Comparison of ENCODE assay signal across 10 mouse cellular contexts in genomic region chr3:150435199-150435598, GRCm38 (mm10).
DNase-seq lines count a peak whose midpoint lies in the region; ATAC-seq lines count a peak whose summit lies in the region.
"Had no signal": no experiment of that assay in that cellular context is flagged by ENCODE, and none has a peak within 500 bp of the region (broad histone marks: within the 10 kb centered on the region; RNA-seq: fewer than 3 reads in every experiment).

No protein-coding gene starts in this region.

- no peaks in the 10 kb centered on the region for H3K4me1 ChIP-seq in hindbrain, embryonic 14.5 days (replicated peaks; ENCODE audit: control insufficient read depth, insufficient read depth, low read length)
- no peaks in the 10 kb centered on the region for H3K4me1 ChIP-seq in hindbrain, embryonic 12.5 days
- no peaks in the 10 kb centered on the region for H3K4me1 ChIP-seq in neural tube, embryonic 13.5 days (replicated peaks)
- H3K4me1 ChIP-seq in forebrain, embryonic 16.5 days (replicated peaks; ENCODE audit: control insufficient read depth, insufficient read depth, low read length), result no peaks in the 10 kb centered on the region
- H3K4me1 ChIP-seq: neural tube, embryonic 12.5 days had no signal

- H3K9me3 ChIP-seq in hindbrain, embryonic 14.5 days (ENCODE audit: control insufficient read depth, low read length), result no peaks in the 10 kb centered on the region
- no peaks in the 10 kb centered on the region for H3K9me3 ChIP-seq in hindbrain, embryonic 12.5 days (replicated peaks)
- no peaks in the 10 kb centered on the region for H3K9me3 ChIP-seq in neural tube, embryonic 13.5 days
- H3K9me3 ChIP-seq in forebrain, embryonic 16.5 days (ENCODE audit: control insufficient read depth, low read length), result no peaks in the 10 kb centered on the region
- H3K9me3 ChIP-seq: neural tube, embryonic 12.5 days had no signal

- H3K27me3 ChIP-seq in hindbrain, embryonic 14.5 days (ENCODE audit: control insufficient read depth, insufficient read depth, low read length), result no peaks in the 10 kb centered on the region
- H3K27me3 ChIP-seq in hindbrain, embryonic 12.5 days, result no peaks in the 10 kb centered on the region
- H3K27me3 ChIP-seq in neural tube, embryonic 13.5 days, result no peaks in the 10 kb centered on the region
- H3K27me3 ChIP-seq in forebrain, embryonic 16.5 days (replicated peaks; ENCODE audit: control insufficient read depth, insufficient read depth, low read length), result no peaks in the 10 kb centered on the region
- H3K27me3 ChIP-seq: neural tube, embryonic 12.5 days had no signal

- no peak overlapping the region for H3K4me2 ChIP-seq in hindbrain, embryonic 14.5 days (replicated peaks)
- no peak overlapping the region for H3K4me2 ChIP-seq in hindbrain, embryonic 12.5 days (replicated peaks)
- no peak overlapping the region for H3K4me2 ChIP-seq in neural tube, embryonic 13.5 days
- H3K4me2 ChIP-seq in forebrain, embryonic 16.5 days (ENCODE audit: low read length), result no peak overlapping the region
- H3K4me2 ChIP-seq: neural tube, embryonic 12.5 days had no signal

- H3K36me3 ChIP-seq in hindbrain, embryonic 14.5 days (replicated peaks; ENCODE audit: control insufficient read depth, insufficient read depth), result no peaks in the 10 kb centered on the region
- H3K36me3 ChIP-seq in hindbrain, embryonic 12.5 days, result no peaks in the 10 kb centered on the region
- H3K36me3 ChIP-seq in neural tube, embryonic 13.5 days, result no peaks in the 10 kb centered on the region
- H3K36me3 ChIP-seq in forebrain, embryonic 16.5 days (ENCODE audit: control insufficient read depth, insufficient read depth), result no peaks in the 10 kb centered on the region
- H3K36me3 ChIP-seq: neural tube, embryonic 12.5 days had no signal

- no peak for ATAC-seq in hindbrain, embryonic 14.5 days (ENCODE audit: low FRiP score)
- ATAC-seq in hindbrain, embryonic 12.5 days (ENCODE audit: low FRiP score), result no peak
- peak; percentile 59; the same call in 1 of the 2 replicates for ATAC-seq in neural tube, embryonic 13.5 days (ENCODE audit: low read depth)
- ATAC-seq in forebrain, embryonic 16.5 days, result peak; percentile 67; the same call in 1 of the 2 replicates
- no peak for ATAC-seq in cerebellum, adult (ENCODE audit: insufficient number of reproducible peaks, low FRiP score, low TSS enrichment)
- ATAC-seq in activated CD4-positive, CD25-positive, alpha-beta regulatory T cell, adult 4 months, result no peak

- H3K9ac ChIP-seq in hindbrain, embryonic 14.5 days, result no peak overlapping the region
- no peak overlapping the region for H3K9ac ChIP-seq in hindbrain, embryonic 12.5 days
- no peak overlapping the region for H3K9ac ChIP-seq in neural tube, embryonic 13.5 days
- no peak overlapping the region for H3K9ac ChIP-seq in forebrain, embryonic 16.5 days (replicated peaks; ENCODE audit: low read depth, low read length)
- H3K9ac ChIP-seq: neural tube, embryonic 12.5 days had no signal

- no peak overlapping the region for H3K27ac ChIP-seq in hindbrain, embryonic 14.5 days
- H3K27ac ChIP-seq in hindbrain, embryonic 12.5 days, result no peak overlapping the region
- H3K27ac ChIP-seq in neural tube, embryonic 13.5 days (replicated peaks), result no peak overlapping the region
- H3K27ac ChIP-seq in forebrain, embryonic 16.5 days (ENCODE audit: low read length), result no peak overlapping the region
- H3K27ac ChIP-seq: neural tube, embryonic 12.5 days had no signal

- no peak overlapping the region for H3K4me3 ChIP-seq in hindbrain, embryonic 14.5 days (replicated peaks; ENCODE audit: low read length)
- H3K4me3 ChIP-seq in hindbrain, embryonic 12.5 days, result no peak overlapping the region
- no peak overlapping the region for H3K4me3 ChIP-seq in neural tube, embryonic 13.5 days
- H3K4me3 ChIP-seq in forebrain, embryonic 16.5 days (replicated peaks; ENCODE audit: low read length), result no peak overlapping the region
- H3K4me3 ChIP-seq: neural tube, embryonic 12.5 days had no signal

- peak; percentile 74 for DNase-seq in hindbrain, embryonic 14.5 days (ENCODE audit: low spot score)
- DNase-seq in neural tube, embryonic 10.5 days (ENCODE audit: extremely low spot score, low spot score), result no peak
- DNase-seq in right cerebral cortex, postnatal 10 days (ENCODE audit: low spot score in 2 of 2), result peak; percentile 28 to 36
- DNase-seq: cerebellum, adult 8-10 months had no signal

- 84% methylated on average over 1 of the region's 1 CpGs for WGBS in hindbrain, embryonic 14.5 days
- 81% methylated on average over 1 of the region's 1 CpGs for WGBS in hindbrain, embryonic 12.5 days
- 93% methylated on average over 1 of the region's 1 CpGs for WGBS in neural tube, embryonic 13.5 days
- WGBS in forebrain, embryonic 16.5 days, result 81% methylated on average over 1 of the region's 1 CpGs

Comparison
In these comparisons a context has a peak if more than half of its experiments do, and no peak if none do; other contexts are left out.
1. ATAC-seq: peak in neural tube, embryonic 13.5 days (single experiment) and forebrain, embryonic 16.5 days (single experiment); none in hindbrain, embryonic 14.5 days (single experiment), hindbrain, embryonic 12.5 days (single experiment), cerebellum, adult (single experiment) and activated CD4-positive, CD25-positive, alpha-beta regulatory T cell, adult 4 months (single experiment).